Mouse (Mus musculus) stomach, postnatal 0 days (tissue): Measurements from ENCODE around the gene Tmco4. TPM values are rescaled to one million over a fixed set of nuclear protein-coding genes. Genes with fewer than 3 reads are reported as not detected.
A peak's percentile ranks its signal among the peaks of the same experiment; 100 is the strongest.

Source experiments
- ATAC-seq: fragments of 200-750 bp; cut with Nextera tagmentation; 2 replicates; pipeline ENCODE4 v1.8.0; 2017; ENCODE audit not compliant: low FRiP score, low TSS enrichment
- DNase-seq: peaks from one replicate; pipeline ENCODE4 v3.0.0-alpha.2; 2016; ENCODE audit warnings: low spot score
- H3K27ac ChIP-seq: fragments of 300-500 bp; sonication (generic); replicated peaks from 2 replicates; pipeline ENCODE4 v1.5.1; 2014; ENCODE audit warnings: mild to moderate bottlenecking, control low read depth
- H3K27me3 ChIP-seq: fragments of 300-500 bp; sonication (generic); 2 replicates; pipeline ENCODE4 v1.6.1; 2014; ENCODE audit warnings: low read length; ENCODE audit not compliant: control insufficient read depth, insufficient read depth
- H3K36me3 ChIP-seq: fragments of 300-500 bp; sonication (generic); 2 replicates; pipeline ENCODE4 v1.6.1; 2014; ENCODE audit warnings: low read length, mixed read lengths; ENCODE audit not compliant: control insufficient read depth, insufficient read depth
- H3K4me1 ChIP-seq: fragments of 300-500 bp; sonication (generic); replicated peaks from 2 replicates; pipeline ENCODE4 v1.6.1; 2014; ENCODE audit warnings: antibody characterized with exemption; ENCODE audit not compliant: control insufficient read depth, insufficient read depth
- H3K4me2 ChIP-seq: fragments of 300-500 bp; sonication (generic); replicated peaks from 2 replicates; pipeline ENCODE4 v1.6.1; 2014; ENCODE audit warnings: low read depth, mild to moderate bottlenecking, control low read depth, moderate library complexity
- H3K4me3 ChIP-seq: fragments of 300-500 bp; sonication (generic); 2 replicates; pipeline ENCODE4 v1.5.1; 2014; ENCODE audit warnings: low read depth, low read length, control low read depth
- H3K9ac ChIP-seq: fragments of 300-500 bp; sonication (generic); 2 replicates; pipeline ENCODE4 v1.6.1; 2014; ENCODE audit warnings: mild to moderate bottlenecking, low read length, control low read depth, mixed read lengths
- H3K9me3 ChIP-seq: fragments of 300-500 bp; sonication (generic); 2 replicates; pipeline ENCODE4 v1.6.1; 2016; ENCODE audit warnings: low read length; ENCODE audit not compliant: control insufficient read depth
- CTCF ChIP-seq: IDR thresholded peaks from 2 replicates; pipeline ENCODE4 v1.5.1; 2016; ENCODE audit warnings: antibody characterized with exemption, low read depth, mild to moderate bottlenecking, moderate library complexity
- EP300 ChIP-seq: optimal IDR thresholded peaks from 2 replicates; pipeline ENCODE3; 2016; ENCODE audit warnings: antibody characterized with exemption
- WGBS: fragments of 180-500 bp; shearing (Covaris S2); extraction: QIAGEN DNeasy Blood & Tissue Kit; methylation state at CpG from one replicate; pipeline ENCODE4 v1.1.7; 2014; 5-methylcytosine and 5-hydroxymethylcytosine counted together
- polyA plus RNA-seq: library from polyadenylated mRNA; unstranded; fragments of >200 nt; fragmentation: Nextera tagmentation; extraction: Ambion mirVana; gene quantifications from 2 replicates; pipeline ENCODE4 v1.2.1, GENCODE M21; 2015

The Tmco4 gene
- polyA plus RNA-seq, 1 experiment from 2014 or later, result 10.8 TPM

GRCm38 (mm10) chr4:139086037-139086436 lies 113.3 kb downstream of the Tmco4 start:
- H3K27me3 ChIP-seq, result no peaks in the 10 kb centered on the region
- H3K4me1 ChIP-seq, result peaks cover 4% of the 10 kb centered on the region
- peak; percentile 82 for DNase-seq
- no peak overlapping the region for H3K9ac ChIP-seq
- H3K9me3 ChIP-seq, result no peaks in the 10 kb centered on the region
- no peak overlapping the region for H3K4me3 ChIP-seq
- H3K4me2 ChIP-seq, result no peak overlapping the region
- 0 out of 2 replicates have a peak, but pooled peaks have one; percentile 20 for ATAC-seq
- WGBS, result 13% methylated on average over 5 of the region's 5 CpGs
- peaks cover 6% of the 10 kb centered on the region for H3K36me3 ChIP-seq
- no peak for TF ChIP-seq EP300
- TF ChIP-seq CTCF, result peak; percentile 95
- H3K27ac ChIP-seq, result no peak overlapping the region

DNA sequence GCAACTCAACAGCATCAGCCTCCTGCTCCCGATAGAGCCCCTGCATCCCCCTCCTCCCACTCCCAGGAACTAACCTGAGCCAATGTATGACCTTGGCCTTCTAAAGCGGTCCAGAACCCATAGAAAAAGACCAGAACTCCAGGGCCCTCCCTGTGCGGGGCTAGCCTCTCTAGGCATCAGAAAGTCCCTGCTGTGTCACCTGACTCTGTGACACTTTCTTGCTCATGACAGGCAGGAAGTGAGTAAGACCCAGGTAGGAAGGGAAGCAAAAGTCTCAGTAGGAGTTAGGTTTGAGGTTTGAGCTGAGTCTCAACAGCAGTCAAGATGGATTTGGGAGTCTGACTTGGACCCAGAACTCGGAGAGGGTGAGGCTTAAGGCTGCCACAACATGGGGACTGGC lies 114.3 kb downstream of the Tmco4 start:
- Histone ChIP-seq H3K9me3 (no peaks in the 10 kb centered on the region), H3K27ac (no peak overlapping the region), H3K27me3 (no peaks in the 10 kb centered on the region), H3K4me3 (no peak overlapping the region), H3K36me3 (peaks cover 6% of the 10 kb centered on the region), H3K9ac (no peak overlapping the region), H3K4me2 (no peak overlapping the region), H3K4me1 (peaks cover 5% of the 10 kb centered on the region)
- DNase-seq (no peak), ATAC-seq (no peak)
- TF ChIP-seq EP300 (no peak), CTCF (no peak)
- 73% methylated on average over 4 of the region's 4 CpGs for WGBS

GRCm38 (mm10) chr4:139088982-139089671 lies 116.4 kb downstream of the Tmco4 start:
- WGBS, result 69% methylated on average over 9 of the region's 9 CpGs
- Histone ChIP-seq H3K9ac (no peak overlapping the region), H3K27ac (no peak overlapping the region), H3K27me3 (no peaks in the 10 kb centered on the region), H3K4me2 (no peak overlapping the region), H3K9me3 (no peaks in the 10 kb centered on the region), H3K36me3 (peaks cover 6% of the 10 kb centered on the region), H3K4me1 (peaks cover 5% of the 10 kb centered on the region), H3K4me3 (no peak overlapping the region)
- ATAC-seq (no peak), DNase-seq (peak; percentile 42)
- TF ChIP-seq EP300, result no peak
- no peak for TF ChIP-seq CTCF

- no peak overlapping the region for H3K4me3 ChIP-seq
- ATAC-seq, result no peak
- 51% methylated on average over 15 of the region's 15 CpGs for WGBS
These were observed 117.7 kb downstream of the Tmco4 start for GRCm38 (mm10) chr4:139090303-139090940.

GRCm38 (mm10) chr4:139091066-139091465 lies 118.4 kb downstream of the Tmco4 start:
- ATAC-seq, result no peak
- Histone ChIP-seq H3K4me1 (peaks cover 10% of the 10 kb centered on the region), H3K36me3 (no peaks in the 10 kb centered on the region), H3K4me2 (peak overlapping the region; percentile 97), H3K9ac (peak overlapping the region; percentile 85; the same call in 1 of the 2 replicates), H3K27me3 (no peaks in the 10 kb centered on the region), H3K27ac (no peak overlapping the region; the same call in 1 of the 2 replicates), H3K4me3 (peak overlapping the region; percentile 81), H3K9me3 (0 out of 2 replicates have a peak, but pooled peaks cover 3% of the 10 kb centered on the region)
- WGBS, result 49% methylated on average over 7 of the region's 7 CpGs
- TF ChIP-seq EP300 (no peak), CTCF (no peak)
- DNase-seq, result no peak

More at GRCm38 (mm10) chr4:139090303-139090940, 117.7 kb downstream of the Tmco4 start:
- Histone ChIP-seq H3K27ac (peak overlapping the region; percentile 24; the same call in 1 of the 2 replicates), H3K4me2 (peak overlapping the region; percentile 97), H3K27me3 (no peaks in the 10 kb centered on the region), H3K9ac (peak overlapping the region; percentile 43), H3K9me3 (0 out of 2 replicates have a peak, but pooled peaks cover 3% of the 10 kb centered on the region), H3K36me3 (no peaks in the 10 kb centered on the region), H3K4me1 (peaks cover 9% of the 10 kb centered on the region)
- peak; percentile 65 for DNase-seq
- TF ChIP-seq EP300 (no peak), CTCF (no peak)
